Mouse (Mus musculus): ENCODE results near the gene Spef1. TPM values are rescaled to one million over a fixed set of nuclear protein-coding genes. Genes with fewer than 3 reads are reported as not detected.

Gene Spef1
- 1.1 to 2.5 TPM (median 1.9 TPM) in 4 replicates for total RNA-seq (2023; ENCODE audit: inconsistent age)

GRCm38 (mm10) chr2:131186771-131187601 is at the start of gene Spef1, which contains the start of gene Cdc25b:
Spef1 (minus strand) TSS chr2:131187282.
Cdc25b (plus strand) TSS chr2:131186949.

GRCm38 (mm10) chr2:131233307-131234126 is 46.4 kb upstream of the Spef1 start, which contains the start of gene Mavs:
Mavs (plus strand) TSS chr2:131234063.

GRCm38 (mm10) chr2:131206778-131207177 is 19.7 kb upstream of the Spef1 start, which contains the start of gene Ap5s1:
Ap5s1 (plus strand) TSS chr2:131207078.

GRCm38 (mm10) chr2:131179990-131180587 is 7.0 kb downstream of the Spef1 start, which contains the start of gene Cenpb:
Cenpb (minus strand) TSS chr2:131180067.

GRCm38 (mm10) chr2:131159938-131160581 is 27.0 kb downstream of the Spef1 start, which contains the start of gene 1700037H04Rik:
1700037H04Rik (minus strand) TSS chr2:131160081.

GRCm38 (mm10) chr2:131132930-131133547 is 54.0 kb downstream of the Spef1 start, which contains the start of gene Gm11037:
Gm11037 (plus strand) TSS chr2:131133497.

GRCm38 (mm10) chr2:131127161-131127730 is 59.8 kb downstream of the Spef1 start, which contains the start of gene Hspa12b:
Hspa12b (plus strand) TSS chr2:131127280.

Other genes with a start within 250 kb of the Spef1 start
- not detected in 4 replicates for gene Gfra4, start 144.2 kb downstream of the Spef1 start, total RNA-seq (2023; ENCODE audit: inconsistent age)
- not detected in 4 replicates for gene Adam33, start 123.5 kb downstream of the Spef1 start, total RNA-seq (2023; ENCODE audit: inconsistent age)
- gene Siglec1, start 100.5 kb downstream of the Spef1 start, total RNA-seq (2023; ENCODE audit: inconsistent age) = 0.15 to 0.36 TPM (median 0.16 TPM) in 3 of 4 replicates, not detected in the other
- not detected in 4 replicates for gene Hspa12b, start 60.0 kb downstream of the Spef1 start, total RNA-seq (2023; ENCODE audit: inconsistent age)
- not detected in 4 replicates for gene Gm11037, start 53.8 kb downstream of the Spef1 start, total RNA-seq (2023; ENCODE audit: inconsistent age)
- 18.1 to 21.6 TPM (median 18.9 TPM) in 4 replicates for gene 1700037H04Rik, start 27.2 kb downstream of the Spef1 start, total RNA-seq (2023; ENCODE audit: inconsistent age)
- 24.0 to 27.5 TPM (median 24.7 TPM) in 4 replicates for gene Cenpb, start 7.2 kb downstream of the Spef1 start, total RNA-seq (2023; ENCODE audit: inconsistent age)
- 66.8 to 78.1 TPM (median 71.4 TPM) in 4 replicates for gene Cdc25b, start 333 bp downstream of the Spef1 start, total RNA-seq (2023; ENCODE audit: inconsistent age)
- gene Ap5s1, start 19.8 kb upstream of the Spef1 start, total RNA-seq (2023; ENCODE audit: inconsistent age) = 7.9 to 13.7 TPM (median 12.6 TPM) in 4 replicates
- gene Mavs, start 46.8 kb upstream of the Spef1 start, total RNA-seq (2023; ENCODE audit: inconsistent age) = 21.1 to 30.6 TPM (median 27.0 TPM) in 4 replicates
- 53.0 to 61.6 TPM (median 55.0 TPM) in 4 replicates for gene Pank2, start 75.2 kb upstream of the Spef1 start, total RNA-seq (2023; ENCODE audit: inconsistent age)
- 3.8 to 5.0 TPM (median 4.6 TPM) in 4 replicates for gene Rnf24, start 165.6 kb upstream of the Spef1 start, total RNA-seq (2023; ENCODE audit: inconsistent age)

Measured in B cell, adult (primary cell).